Comparison of ENCODE assay signal across 16 mouse cellular contexts in the genomic region with DNA sequence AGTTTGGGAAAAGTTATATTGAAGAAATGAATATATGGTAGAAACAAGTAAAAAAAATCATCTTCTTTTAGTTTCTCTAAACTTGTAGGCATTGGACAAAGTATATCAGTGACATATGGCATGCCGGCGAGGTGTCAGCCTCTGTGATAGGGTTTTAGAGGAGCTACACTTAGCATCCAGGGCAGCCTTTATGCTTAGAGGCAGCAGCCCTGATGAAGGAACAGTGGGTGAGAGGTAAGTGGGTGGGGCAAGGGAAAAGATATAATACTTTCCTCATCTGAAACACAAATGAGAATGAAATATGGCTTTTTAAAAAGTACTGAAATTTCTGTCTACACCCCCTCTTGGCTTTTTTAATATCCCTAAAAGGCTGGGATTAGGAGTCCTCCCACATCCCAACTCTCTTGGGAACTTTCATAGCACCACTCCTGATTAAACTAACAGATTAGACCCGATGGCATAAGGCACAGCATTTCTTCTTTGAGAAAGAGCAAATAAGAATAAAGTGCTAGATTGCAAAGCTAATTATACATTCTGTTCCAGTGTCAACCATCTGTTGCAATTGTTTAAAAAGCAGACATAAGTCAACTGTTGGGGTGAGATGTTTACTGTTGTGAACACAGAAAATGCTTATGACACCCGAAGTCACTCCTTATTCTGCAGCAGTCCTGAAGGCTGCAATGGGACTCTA.
DNase-seq lines count a peak whose midpoint lies in the region; ATAC-seq and TF ChIP-seq lines count a peak whose summit lies in the region.
"Had no signal": no experiment of that assay in that cellular context is flagged by ENCODE, and none has a peak within 500 bp of the region (broad histone marks: within the 10 kb centered on the region; RNA-seq: fewer than 3 reads in every experiment).

No protein-coding gene starts in this region.

- H3K4me3 ChIP-seq in forebrain, postnatal 0 days (ENCODE audit: low read depth, low read length) = no peak overlapping the region
- H3K4me3 ChIP-seq in kidney, embryonic 15.5 days (replicated peaks) = no peak overlapping the region
- no peak overlapping the region for H3K4me3 ChIP-seq in hindbrain, embryonic 13.5 days
- H3K4me3 ChIP-seq: embryonic facial prominence, embryonic 12.5 days; hindbrain, embryonic 15.5 days; liver, embryonic 15.5 days; midbrain, embryonic 10.5 days; myocyte had no signal

- no peaks in the 10 kb centered on the region for H3K4me1 ChIP-seq in forebrain, postnatal 0 days (ENCODE audit: insufficient read depth)
- H3K4me1 ChIP-seq in kidney, embryonic 15.5 days = no peaks in the 10 kb centered on the region
- no peaks in the 10 kb centered on the region for H3K4me1 ChIP-seq in hindbrain, embryonic 13.5 days (replicated peaks)
- H3K4me1 ChIP-seq: embryonic facial prominence, embryonic 12.5 days; hindbrain, embryonic 15.5 days; liver, embryonic 15.5 days; midbrain, embryonic 10.5 days had no signal

- peak; percentile 6 to 56 for DNase-seq in layer of hippocampus, adult 18-20 months (ENCODE audit: low spot score in 2 of 2)
- DNase-seq in layer of hippocampus, postnatal 10 days (ENCODE audit: low spot score in 2 of 2) = no peak
- DNase-seq in forebrain, postnatal 0 days = peak; percentile 27
- peak; percentile 6 to 14 for DNase-seq in layer of hippocampus, postnatal 36 days
- DNase-seq in right cerebral cortex, postnatal 10 days (ENCODE audit: low spot score in 2 of 2) = peak; percentile 36 to 62
- no peak for DNase-seq in cerebellum, adult 9-11 months
- DNase-seq: adrenal gland, adult 8-10 months; cerebellum, postnatal 36 days; kidney, adult 9 months had no signal

- H3K36me3 ChIP-seq in forebrain, postnatal 0 days (ENCODE audit: insufficient read depth) = no peaks in the 10 kb centered on the region
- H3K36me3 ChIP-seq in kidney, embryonic 15.5 days = no peaks in the 10 kb centered on the region
- H3K36me3 ChIP-seq in hindbrain, embryonic 13.5 days = no peaks in the 10 kb centered on the region
- H3K36me3 ChIP-seq: embryonic facial prominence, embryonic 12.5 days; hindbrain, embryonic 15.5 days; liver, embryonic 15.5 days; midbrain, embryonic 10.5 days had no signal

- WGBS in forebrain, postnatal 0 days = 66% methylated on average over 4 of the region's 4 CpGs
- 79% methylated on average over 4 of the region's 4 CpGs for WGBS in kidney, embryonic 15.5 days
- 78% methylated on average over 4 of the region's 4 CpGs for WGBS in hindbrain, embryonic 13.5 days

- no peak overlapping the region for H3K27ac ChIP-seq in forebrain, postnatal 0 days (ENCODE audit: low read depth, low read length)
- no peak overlapping the region for H3K27ac ChIP-seq in kidney, embryonic 15.5 days
- H3K27ac ChIP-seq in hindbrain, embryonic 13.5 days = no peak overlapping the region
- H3K27ac ChIP-seq: embryonic facial prominence, embryonic 12.5 days; hindbrain, embryonic 15.5 days; liver, embryonic 15.5 days; midbrain, embryonic 10.5 days had no signal

- peak; percentile 76 for ATAC-seq in forebrain, postnatal 0 days
- ATAC-seq in kidney, embryonic 15.5 days (replicated peaks; ENCODE audit: low FRiP score) = no peak
- ATAC-seq in hindbrain, embryonic 13.5 days (ENCODE audit: low FRiP score) = no peak

- no peak for TF ChIP-seq CTCF in forebrain, postnatal 0 days (IDR thresholded peaks at IDR 0.05; ENCODE audit: low read depth)

- no peaks in the 10 kb centered on the region for H3K9me3 ChIP-seq in forebrain, postnatal 0 days (ENCODE audit: low read length)
- H3K9me3 ChIP-seq in kidney, embryonic 15.5 days (replicated peaks) = no peaks in the 10 kb centered on the region
- no peaks in the 10 kb centered on the region for H3K9me3 ChIP-seq in hindbrain, embryonic 13.5 days
- H3K9me3 ChIP-seq: embryonic facial prominence, embryonic 12.5 days; hindbrain, embryonic 15.5 days; liver, embryonic 15.5 days; midbrain, embryonic 10.5 days had no signal

- no peaks in the 10 kb centered on the region for H3K27me3 ChIP-seq in forebrain, postnatal 0 days (ENCODE audit: insufficient read depth, low read length)
- H3K27me3 ChIP-seq in kidney, embryonic 15.5 days = no peaks in the 10 kb centered on the region
- H3K27me3 ChIP-seq in hindbrain, embryonic 13.5 days = no peaks in the 10 kb centered on the region
- H3K27me3 ChIP-seq: embryonic facial prominence, embryonic 12.5 days; hindbrain, embryonic 15.5 days; liver, embryonic 15.5 days had no signal

- H3K9ac ChIP-seq in forebrain, postnatal 0 days = no peak overlapping the region
- no peak overlapping the region for H3K9ac ChIP-seq in kidney, embryonic 15.5 days
- H3K9ac ChIP-seq in hindbrain, embryonic 13.5 days = no peak overlapping the region
- H3K9ac ChIP-seq: embryonic facial prominence, embryonic 12.5 days; hindbrain, embryonic 15.5 days; liver, embryonic 15.5 days had no signal

- H3K4me2 ChIP-seq in forebrain, postnatal 0 days (ENCODE audit: low read depth) = no peak overlapping the region
- H3K4me2 ChIP-seq in kidney, embryonic 15.5 days = no peak overlapping the region
- H3K4me2 ChIP-seq in hindbrain, embryonic 13.5 days = no peak overlapping the region
- H3K4me2 ChIP-seq: embryonic facial prominence, embryonic 12.5 days; hindbrain, embryonic 15.5 days; liver, embryonic 15.5 days had no signal

Comparison
In these comparisons a context has a peak if more than half of its experiments do, and no peak if none do; other contexts are left out.
1. DNase-seq: peak in layer of hippocampus, adult 18-20 months (2 of 2), forebrain, postnatal 0 days (single experiment), layer of hippocampus, postnatal 36 days (2 of 2) and right cerebral cortex, postnatal 10 days (2 of 2); none in layer of hippocampus, postnatal 10 days (0 of 2) and cerebellum, adult 9-11 months (single experiment).